Mouse (Mus musculus) midbrain, embryonic 13.5 days (tissue): ENCODE measurements at regions not wholly inside any gene's neighbourhood (a gene's known extent, or its start where the extent isn't known, plus 50 kb on each side); places are given as distances from the start of the nearest gene placed in this dataset.

Experiments
- ATAC-seq: fragments of 200-750 bp; cut with Nextera tagmentation; 2 replicates; pipeline ENCODE4 v1.8.0; 2017; ENCODE audit warnings: mild to moderate bottlenecking, moderate TSS enrichment, moderate library complexity
- H3K27ac ChIP-seq: fragments of 300-500 bp; sonication (generic); 2 replicates; pipeline ENCODE4 v1.5.1; 2015; ENCODE audit warnings: inconsistent platforms, mild to moderate bottlenecking, moderate library complexity
- H3K27me3 ChIP-seq: fragments of 300-500 bp; sonication (generic); 2 replicates; pipeline ENCODE4 v1.6.1; 2015; ENCODE audit warnings: mild to moderate bottlenecking, inconsistent platforms
- H3K36me3 ChIP-seq: fragments of 300-500 bp; sonication (generic); 2 replicates; pipeline ENCODE4 v1.6.1; 2015; ENCODE audit warnings: mild to moderate bottlenecking, inconsistent platforms
- H3K4me1 ChIP-seq: fragments of 300-500 bp; sonication (generic); replicated peaks from 2 replicates; pipeline ENCODE4 v1.6.1; 2015; ENCODE audit warnings: inconsistent platforms
- H3K4me2 ChIP-seq: fragments of 300-500 bp; sonication (generic); replicated peaks from 2 replicates; pipeline ENCODE4 v1.6.1; 2015; ENCODE audit warnings: moderate library complexity, mild to moderate bottlenecking, inconsistent platforms
- H3K4me3 ChIP-seq: fragments of 300-500 bp; sonication (generic); replicated peaks from 2 replicates; pipeline ENCODE4 v1.5.1; 2015; ENCODE audit warnings: mild to moderate bottlenecking, inconsistent platforms
- H3K9ac ChIP-seq: fragments of 300-500 bp; sonication (generic); replicated peaks from 2 replicates; pipeline ENCODE4 v1.6.1; 2015; ENCODE audit warnings: mild to moderate bottlenecking, inconsistent platforms
- H3K9me3 ChIP-seq: fragments of 300-500 bp; sonication (generic); 2 replicates; pipeline ENCODE4 v1.6.1; 2016; ENCODE audit warnings: mild to moderate bottlenecking, inconsistent platforms
- WGBS: fragments of 180-500 bp; shearing (Covaris S2); methylation state at CpG from one replicate; pipeline ENCODE4 v1.1.7; 2015; 5-methylcytosine and 5-hydroxymethylcytosine counted together

- no peak overlapping the region for H3K27ac ChIP-seq
- H3K4me2 ChIP-seq = no peak overlapping the region
- no peak for ATAC-seq
- no peaks in the 10 kb centered on the region for H3K9me3 ChIP-seq
- H3K27me3 ChIP-seq = no peaks in the 10 kb centered on the region
- H3K4me3 ChIP-seq = no peak overlapping the region
- 86% methylated on average over 4 of the region's 4 CpGs for WGBS
- H3K9ac ChIP-seq = no peak overlapping the region
- H3K4me1 ChIP-seq = peaks cover 8% of the 10 kb centered on the region; the same call in 1 of the 2 replicates
- H3K36me3 ChIP-seq = no peaks in the 10 kb centered on the region
Observed at GRCm38 (mm10) chr12:73409481-73410085, 123.0 kb downstream of the Slc38a6 start.

- H3K9ac ChIP-seq = no peak overlapping the region
- H3K36me3 ChIP-seq = no peaks in the 10 kb centered on the region
- 82% methylated on average over 7 of the region's 7 CpGs for WGBS
- H3K27ac ChIP-seq = no peak overlapping the region
- H3K4me3 ChIP-seq = no peak overlapping the region
- ATAC-seq = no peak
- no peaks in the 10 kb centered on the region for H3K27me3 ChIP-seq
- H3K9me3 ChIP-seq = no peaks in the 10 kb centered on the region
- no peak overlapping the region for H3K4me2 ChIP-seq
- peaks cover 8% of the 10 kb centered on the region; the same call in 1 of the 2 replicates for H3K4me1 ChIP-seq
Observed at GRCm38 (mm10) chr12:73408614-73409013, 122.0 kb downstream of the Slc38a6 start.

- Histone ChIP-seq H3K4me2 (no peak overlapping the region), H3K4me1 (peaks cover 5% of the 10 kb centered on the region; the same call in 1 of the 2 replicates), H3K9me3 (no peaks in the 10 kb centered on the region), H3K9ac (no peak overlapping the region), H3K36me3 (no peaks in the 10 kb centered on the region), H3K27me3 (no peaks in the 10 kb centered on the region), H3K27ac (no peak overlapping the region), H3K4me3 (no peak overlapping the region)
- no peak for ATAC-seq
- WGBS = 85% methylated on average over 11 of the region's 11 CpGs
Observed at GRCm38 (mm10) chr12:73408165-73408564, 121.6 kb downstream of the Slc38a6 start.

GRCm38 (mm10) chr12:73406556-73407087 lies 120.0 kb downstream of the Slc38a6 start:
- Histone ChIP-seq H3K4me1 (peaks cover 5% of the 10 kb centered on the region; the same call in 1 of the 2 replicates), H3K4me2 (no peak overlapping the region), H3K27me3 (no peaks in the 10 kb centered on the region), H3K4me3 (no peak overlapping the region), H3K36me3 (no peaks in the 10 kb centered on the region), H3K9ac (no peak overlapping the region), H3K27ac (no peak overlapping the region), H3K9me3 (no peaks in the 10 kb centered on the region)
- WGBS = 90% methylated on average over 8 of the region's 8 CpGs
- no peak for ATAC-seq

GRCm38 (mm10) chr12:73405583-73405982 lies 119.0 kb downstream of the Slc38a6 start:
- Histone ChIP-seq H3K4me3 (no peak overlapping the region), H3K9me3 (no peaks in the 10 kb centered on the region), H3K9ac (no peak overlapping the region), H3K4me1 (peaks cover 5% of the 10 kb centered on the region; the same call in 1 of the 2 replicates), H3K27ac (no peak overlapping the region), H3K27me3 (no peaks in the 10 kb centered on the region), H3K36me3 (no peaks in the 10 kb centered on the region), H3K4me2 (no peak overlapping the region)
- WGBS = 66% methylated on average over 9 of the region's 9 CpGs
- ATAC-seq = no peak

GRCm38 (mm10) chr12:73405106-73405505 lies 118.5 kb downstream of the Slc38a6 start:
- WGBS = 77% methylated on average over 8 of the region's 8 CpGs
- H3K27ac ChIP-seq = no peak overlapping the region
- ATAC-seq = no peak
- no peaks in the 10 kb centered on the region for H3K27me3 ChIP-seq
- no peaks in the 10 kb centered on the region for H3K9me3 ChIP-seq
- no peaks in the 10 kb centered on the region for H3K36me3 ChIP-seq
- H3K4me3 ChIP-seq = no peak overlapping the region
- H3K9ac ChIP-seq = no peak overlapping the region
- no peak overlapping the region for H3K4me2 ChIP-seq
- peaks cover 5% of the 10 kb centered on the region; the same call in 1 of the 2 replicates for H3K4me1 ChIP-seq

GRCm38 (mm10) chr12:73403906-73404474 lies 117.4 kb downstream of the Slc38a6 start:
- Histone ChIP-seq H3K4me1 (peaks cover 5% of the 10 kb centered on the region; the same call in 1 of the 2 replicates), H3K4me3 (no peak overlapping the region), H3K27ac (no peak overlapping the region), H3K9ac (no peak overlapping the region), H3K4me2 (no peak overlapping the region), H3K27me3 (no peaks in the 10 kb centered on the region), H3K36me3 (no peaks in the 10 kb centered on the region), H3K9me3 (no peaks in the 10 kb centered on the region)
- no peak for ATAC-seq
- WGBS = 77% methylated on average over 13 of the region's 13 CpGs
